Mouse (Mus musculus): ENCODE data around the gene Epb42.

DNA sequence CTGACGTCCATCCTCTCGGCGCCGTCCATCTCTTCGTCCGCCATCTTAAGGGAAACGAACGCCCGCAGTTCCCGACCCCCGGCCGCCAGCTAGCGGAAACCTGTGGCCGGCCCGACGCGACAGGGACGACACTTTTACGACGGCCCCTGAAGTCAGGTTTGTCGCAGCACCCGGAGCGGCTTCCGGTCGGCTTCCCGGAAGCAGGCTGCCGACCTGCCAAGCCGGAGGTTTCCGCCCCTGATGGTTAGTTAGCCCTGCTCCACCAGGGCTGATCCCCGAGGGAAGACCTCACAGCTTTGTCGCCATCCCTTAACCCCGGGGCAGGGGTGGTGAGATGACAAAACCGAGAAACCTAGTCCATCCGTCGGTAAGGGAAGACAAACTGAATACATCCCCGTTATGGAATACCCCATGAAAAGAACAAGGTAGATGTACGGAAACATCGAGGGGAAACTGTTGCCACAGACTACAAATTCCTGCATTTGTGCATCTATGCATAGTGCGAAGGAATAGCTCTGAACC lies 66.3 kb downstream of the Epb42 start, which contains the start of gene Ubr1:
- TF ChIP-seq JUND (conservative IDR thresholded peaks at IDR 0.05; ENCODE audit: low read depth, low read length) = no peak
- no peak for TF ChIP-seq EP300 (IDR thresholded peaks at IDR 0.05; ENCODE audit: low read length)
- TF ChIP-seq CTCF (conservative IDR thresholded peaks at IDR 0.05 in 1 of 2, IDR thresholded peaks at IDR 0.05 in 1 of 2; ENCODE audit: low read depth in 2 of 2, low read length in 2 of 2) = no peak
- TF ChIP-seq MAFK (IDR thresholded peaks at IDR 0.05; ENCODE audit: insufficient replicate concordance, low read length) = no peak
- peak; percentile 98 for TF ChIP-seq POLR2A (IDR thresholded peaks at IDR 0.05; ENCODE audit: low read depth, low read length)
- TF ChIP-seq HCFC1 (IDR thresholded peaks at IDR 0.05; ENCODE audit: low read depth, low read length) = peak; percentile 91
- TF ChIP-seq POLR2AphosphoS2 (IDR thresholded peaks at IDR 0.05; ENCODE audit: low read depth, low read length) = peak; percentile 86; the same call in 1 of the 2 replicates
- peak; percentile 67; the same call in 1 of the 2 replicates for TF ChIP-seq MEF2A (IDR thresholded peaks at IDR 0.05; ENCODE audit: borderline replicate concordance, low read depth, low read length)
- TF ChIP-seq MYC (IDR thresholded peaks at IDR 0.05; ENCODE audit: low read depth, low read length) = 0 out of 2 replicates have a peak, but pooled peaks have one; percentile 26
- TF ChIP-seq ZNF384 (IDR thresholded peaks at IDR 0.05; ENCODE audit: low read depth, low read length) = no peak
